Mouse (Mus musculus) cortical plate, adult 2 months (tissue): ENCODE results near the gene Paqr9.

Experiments
- CTCF ChIP-seq: fragments of 200-500 bp; IDR thresholded peaks from 2 replicates; pipeline ENCODE4 v1.5.1; 2011; ENCODE audit warnings: mild to moderate bottlenecking, control low read depth, low read length; ENCODE audit not compliant: insufficient read depth; ENCODE audit errors: extremely low read depth
- POLR2A ChIP-seq: fragments of 200-500 bp; IDR thresholded peaks from 2 replicates; pipeline ENCODE4 v1.6.1; 2011; ENCODE audit warnings: mild to moderate bottlenecking, low read length, control low read depth; ENCODE audit not compliant: insufficient read depth; ENCODE audit errors: extremely low read depth

DNA sequence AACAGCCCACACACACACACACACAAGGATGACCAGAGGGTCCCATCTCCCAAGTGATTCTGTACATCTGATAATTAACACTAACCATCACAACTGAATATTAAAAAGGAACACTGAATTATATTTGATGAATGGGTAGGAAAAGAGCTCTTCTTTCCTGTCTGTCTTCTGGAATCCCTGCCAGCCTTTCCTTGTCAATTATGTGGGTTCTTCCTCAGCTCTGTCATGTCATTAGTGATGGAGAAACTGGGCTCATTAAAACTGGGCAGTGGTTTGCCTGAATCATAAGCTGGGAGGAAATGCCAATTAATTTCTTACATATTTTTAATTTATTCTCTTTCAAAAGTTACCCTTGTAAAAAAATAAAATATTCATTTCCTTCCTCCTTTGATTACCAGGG is 18.2 kb upstream of the Paqr9 start:
- no peak for TF ChIP-seq CTCF
- no peak for TF ChIP-seq POLR2A
